ENCODE assay signal across 15 mouse cellular contexts in genomic region chr6:120461217-120461616, GRCm38 (mm10).
"Had no signal": no experiment of that assay in that cellular context is flagged by ENCODE, and none has a peak within 500 bp of the region (broad histone marks: within the 10 kb centered on the region; RNA-seq: fewer than 3 reads in every experiment).

No protein-coding gene starts in this region.

- H3K36me3 ChIP-seq: neural tube, embryonic 13.5 days; neural tube, embryonic 15.5 days; stomach, embryonic 15.5 days had no signal

- H3K9ac ChIP-seq: neural tube, embryonic 13.5 days; neural tube, embryonic 15.5 days; stomach, embryonic 15.5 days had no signal

- H3K27ac ChIP-seq: neural tube, embryonic 13.5 days; neural tube, embryonic 15.5 days; stomach, embryonic 15.5 days; stomach, postnatal 0 days had no signal

- H3K4me2 ChIP-seq: neural tube, embryonic 13.5 days; neural tube, embryonic 15.5 days; stomach, embryonic 15.5 days had no signal

- DNase-seq: retina, postnatal 1 day; right cerebral cortex, postnatal 14 days; right cerebral cortex, postnatal 25 days; right cerebral cortex, postnatal 4 days; spleen, adult 18-20 months; thymus, adult 18-20 months; thymus, adult 2 months; thymus, postnatal 14 days; thymus, postnatal 25 days; thymus, postnatal 36 days; thymus, postnatal 4 days had no signal

- H3K4me3 ChIP-seq: neural tube, embryonic 13.5 days; neural tube, embryonic 15.5 days; stomach, embryonic 15.5 days had no signal

- H3K9me3 ChIP-seq: neural tube, embryonic 13.5 days; neural tube, embryonic 15.5 days; stomach, embryonic 15.5 days had no signal
